Mouse (Mus musculus): Measurements from ENCODE around the gene Pip4k2b. TPM values are rescaled to one million over a fixed set of nuclear protein-coding genes. Genes with fewer than 3 reads are reported as not detected.

The Pip4k2b gene
- total and polyA plus RNA-seq, 3 experiments = 23.3 to 44.0 (median 30.8) TPM

GRCm38 (mm10) chr11:97670234-97671176, 74.0 kb downstream of the Pip4k2b start:
- Histone ChIP-seq H3K9ac (ENCODE audit: insufficient read depth, low read depth) (no peak overlapping the region), H3K27me3 (replicated peaks) (no peaks in the 10 kb centered on the region), H3K27ac (ENCODE audit: insufficient read depth, low read depth) (no peak overlapping the region), H3K36me3 (replicated peaks in 1 of 2; ENCODE audit: control insufficient read depth in 1 of 2, insufficient read depth in 1 of 2, low read length in 1 of 2) (peaks cover 97 to 99% of the 10 kb centered on the region in 2 experiments), H3K4me2 (ENCODE audit: insufficient read depth, low read depth, poor library complexity, severe bottlenecking) (no peak overlapping the region), H3K9me3 (replicated peaks; ENCODE audit: low read length) (peaks cover 2% of the 10 kb centered on the region), H3K4me3 (replicated peaks in 1 of 3; ENCODE audit: low read depth in 2 of 3, low read length in 2 of 3, poor library complexity in 1 of 3) (no peak overlapping the region), H3K4me1 (ENCODE audit: control insufficient read depth in 1 of 2, insufficient read depth in 2 of 2) (peaks cover 5 to 28% of the 10 kb centered on the region in 2 experiments; a peak in 3 of 4 replicates), H3K79me2 (replicated peaks; ENCODE audit: control insufficient read depth, extremely low read depth, insufficient read depth, poor library complexity, severe bottlenecking) (peaks cover 14% of the 10 kb centered on the region)
- dilution Hi-C loops (cut with MboI; ENCODE audit: extremely low pct_ligation_motif_present, extremely low pct_unique_long_range_greater_than_20kb, low sequenced_read_pairs) = no loop called here
- in situ Hi-C loops (cut with MboI; ENCODE audit: low pct_ligation_motif_present, low pct_unique_long_range_greater_than_20kb, low sequenced_read_pairs) = no loop called here
- TF ChIP-seq MAFK (IDR thresholded peaks at IDR 0.05; ENCODE audit: insufficient replicate concordance, low read length) = no peak
- no peak for TF ChIP-seq GABPA (IDR thresholded peaks at IDR 0.05; ENCODE audit: insufficient replicate concordance, low read depth, low read length)
- no peak for TF ChIP-seq SMC3 (IDR thresholded peaks at IDR 0.05; ENCODE audit: low read depth, low read length)
- DNase-seq (ENCODE audit: extremely low read depth) = no peak

DNA sequence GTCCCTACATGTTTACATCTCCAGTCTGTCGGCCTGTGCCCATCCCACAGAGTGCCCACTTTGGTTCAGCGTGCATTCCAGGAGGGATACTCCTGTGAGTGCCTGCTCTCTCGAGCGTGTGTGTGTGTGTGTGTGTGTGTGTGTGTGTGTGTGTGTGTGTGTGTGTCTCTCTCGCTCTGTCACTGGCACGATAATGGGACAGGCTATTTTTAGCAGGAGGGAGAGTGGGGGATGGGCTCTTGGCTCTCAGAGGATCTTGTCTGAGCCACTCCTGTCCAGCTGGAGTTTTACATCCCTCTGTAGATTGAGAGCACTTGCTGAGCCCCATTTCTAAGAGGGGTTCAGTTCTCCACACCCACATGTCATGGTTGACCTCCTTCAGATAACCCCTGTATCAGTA, 74.7 kb downstream of the Pip4k2b start:
- Histone ChIP-seq H3K9me3 (replicated peaks; ENCODE audit: low read length) (peaks cover 5% of the 10 kb centered on the region), H3K27ac (ENCODE audit: insufficient read depth, low read depth) (no peak overlapping the region), H3K4me1 (ENCODE audit: control insufficient read depth in 1 of 2, insufficient read depth in 2 of 2) (peaks cover 10 to 35% of the 10 kb centered on the region in 2 experiments), H3K9ac (ENCODE audit: insufficient read depth, low read depth) (no peak overlapping the region), H3K27me3 (replicated peaks) (no peaks in the 10 kb centered on the region), H3K4me3 (replicated peaks in 1 of 3; ENCODE audit: low read depth in 2 of 3, low read length in 2 of 3, poor library complexity in 1 of 3) (no peak overlapping the region), H3K79me2 (replicated peaks; ENCODE audit: control insufficient read depth, extremely low read depth, insufficient read depth, poor library complexity, severe bottlenecking) (peaks cover 20% of the 10 kb centered on the region), H3K36me3 (replicated peaks in 1 of 2; ENCODE audit: control insufficient read depth in 1 of 2, insufficient read depth in 1 of 2, low read length in 1 of 2) (peaks cover 93 to 99% of the 10 kb centered on the region in 2 experiments), H3K4me2 (ENCODE audit: insufficient read depth, low read depth, poor library complexity, severe bottlenecking) (no peak overlapping the region)
- in situ Hi-C loops (cut with MboI; ENCODE audit: low pct_ligation_motif_present, low pct_unique_long_range_greater_than_20kb, low sequenced_read_pairs) (loop anchor here (5.0 kb wide), 1 partner anchor 38 kb away; no protein-coding TSS in a partner anchor), dilution Hi-C loops (cut with MboI; ENCODE audit: extremely low pct_ligation_motif_present, extremely low pct_unique_long_range_greater_than_20kb, low sequenced_read_pairs) (no loop called here)
- TF ChIP-seq ZC3H11A (IDR thresholded peaks at IDR 0.05; ENCODE audit: low read depth, low read length) (no peak), MEF2A (IDR thresholded peaks at IDR 0.05; ENCODE audit: borderline replicate concordance, low read depth, low read length) (0 out of 2 replicates have a peak, but pooled peaks have one; percentile 53)
- DNase-seq (ENCODE audit: extremely low read depth) = no peak

- in situ Hi-C loops (cut with MboI; ENCODE audit: low pct_ligation_motif_present, low pct_unique_long_range_greater_than_20kb, low sequenced_read_pairs) = loop anchor here (5.0 kb wide), 1 partner anchor 37 kb away; no protein-coding TSS in a partner anchor
- Histone ChIP-seq H3K36me3 (replicated peaks in 1 of 2; ENCODE audit: control insufficient read depth in 1 of 2, insufficient read depth in 1 of 2, low read length in 1 of 2) (peaks cover 88 to 95% of the 10 kb centered on the region in 2 experiments), H3K27me3 (replicated peaks) (no peaks in the 10 kb centered on the region), H3K9ac (ENCODE audit: insufficient read depth, low read depth) (no peak overlapping the region), H3K4me2 (ENCODE audit: insufficient read depth, low read depth, poor library complexity, severe bottlenecking) (no peak overlapping the region), H3K79me2 (replicated peaks; ENCODE audit: control insufficient read depth, extremely low read depth, insufficient read depth, poor library complexity, severe bottlenecking) (peaks cover 26% of the 10 kb centered on the region), H3K4me1 (ENCODE audit: control insufficient read depth in 1 of 2, insufficient read depth in 2 of 2) (peaks cover 11 to 38% of the 10 kb centered on the region in 2 experiments), H3K4me3 (replicated peaks in 1 of 3; ENCODE audit: low read depth in 2 of 3, low read length in 2 of 3, poor library complexity in 1 of 3) (no peak overlapping the region), H3K27ac (ENCODE audit: insufficient read depth, low read depth) (no peak overlapping the region), H3K9me3 (replicated peaks; ENCODE audit: low read length) (peaks cover 5% of the 10 kb centered on the region)
- DNase-seq (ENCODE audit: extremely low read depth) = no peak
- no peak for TF ChIP-seq NELFE (IDR thresholded peaks at IDR 0.05; ENCODE audit: low read depth, low read length)
- dilution Hi-C loops (cut with MboI; ENCODE audit: extremely low pct_ligation_motif_present, extremely low pct_unique_long_range_greater_than_20kb, low sequenced_read_pairs) = no loop called here
Observed at GRCm38 (mm10) chr11:97669268-97669667, 75.2 kb downstream of the Pip4k2b start.
